Mouse (Mus musculus): Measurements from ENCODE around the gene Rhbg. TPM values are rescaled to one million over a fixed set of nuclear protein-coding genes. Genes with fewer than 3 reads are reported as not detected.
A peak's percentile ranks its signal among the peaks of the same experiment; 100 is the strongest.

Gene Rhbg
- polyA plus RNA-seq, 1 experiment from 2014 or later, result 0.83 TPM

GRCm38 (mm10) chr3:88252739-88253138 is 1.8 kb downstream of the Rhbg start:
- 38% methylated on average over 6 of the region's 6 CpGs for WGBS
- H3K9ac ChIP-seq (replicated peaks), result no peak overlapping the region
- H3K4me1 ChIP-seq, result peaks cover 9% of the 10 kb centered on the region
- H3K4me3 ChIP-seq (replicated peaks), result no peak overlapping the region
- no peak overlapping the region for H3K27ac ChIP-seq (replicated peaks)
- no peaks in the 10 kb centered on the region for H3K36me3 ChIP-seq
- no peak for ATAC-seq (ENCODE audit: low FRiP score)
- no peaks in the 10 kb centered on the region for H3K9me3 ChIP-seq (replicated peaks)
- H3K4me2 ChIP-seq, result no peak overlapping the region
- peaks cover 31% of the 10 kb centered on the region for H3K27me3 ChIP-seq (replicated peaks)

DNA sequence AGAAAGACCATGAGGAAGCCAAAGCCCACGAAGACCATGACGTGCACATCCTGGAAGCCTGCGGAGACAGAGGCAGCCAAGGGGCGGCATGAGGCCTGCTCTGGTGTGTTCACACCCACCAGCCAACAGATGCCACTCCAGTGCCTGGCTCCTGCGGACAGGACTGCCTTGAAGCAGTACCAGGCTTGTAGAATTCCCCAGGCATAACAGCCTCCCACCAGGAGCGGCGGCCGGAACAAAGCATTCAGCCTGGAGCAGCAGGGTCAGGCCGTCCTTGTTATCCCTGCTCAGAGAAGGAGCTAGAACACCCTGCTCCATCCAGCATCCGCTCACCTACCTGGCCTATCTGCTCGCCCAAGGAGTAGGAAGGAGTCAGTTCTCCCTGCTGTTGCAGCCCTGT is 6.1 kb downstream of the Rhbg start:
- H3K9me3 ChIP-seq (replicated peaks), result no peaks in the 10 kb centered on the region
- ATAC-seq (ENCODE audit: low FRiP score), result no peak
- 71% methylated on average over 11 of the region's 11 CpGs for WGBS
- H3K4me2 ChIP-seq, result no peak overlapping the region
- no peak overlapping the region for H3K27ac ChIP-seq (replicated peaks)
- H3K4me3 ChIP-seq (replicated peaks), result no peak overlapping the region
- peaks cover 3% of the 10 kb centered on the region for H3K4me1 ChIP-seq
- H3K27me3 ChIP-seq (replicated peaks), result peaks cover 10% of the 10 kb centered on the region
- H3K9ac ChIP-seq (replicated peaks), result no peak overlapping the region
- H3K36me3 ChIP-seq, result no peaks in the 10 kb centered on the region

DNA sequence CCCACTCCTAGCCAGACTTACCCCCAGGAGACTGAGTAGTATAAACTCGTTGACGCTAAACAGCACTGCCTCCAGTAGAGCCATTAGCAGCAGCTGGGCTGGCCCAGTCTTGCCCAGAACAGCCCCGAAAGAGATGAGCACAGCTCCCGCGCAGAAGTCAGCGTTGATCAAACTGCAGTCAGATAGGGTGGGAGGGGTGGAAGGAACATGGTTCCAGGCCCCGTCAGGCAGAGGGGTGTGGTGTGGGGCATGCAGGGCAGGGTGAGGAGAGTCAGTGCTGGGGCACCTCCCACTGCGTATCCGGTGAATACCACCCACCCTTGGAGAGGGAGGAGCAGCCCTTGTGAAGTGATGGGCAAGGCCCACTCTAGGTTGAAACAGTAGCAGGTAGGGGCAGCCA is 6.8 kb downstream of the Rhbg start:
- no peak overlapping the region for H3K4me3 ChIP-seq (replicated peaks)
- no peaks in the 10 kb centered on the region for H3K9me3 ChIP-seq (replicated peaks)
- no peak overlapping the region for H3K4me2 ChIP-seq
- ATAC-seq (ENCODE audit: low FRiP score), result no peak
- peaks cover 10% of the 10 kb centered on the region for H3K4me1 ChIP-seq
- H3K27ac ChIP-seq (replicated peaks), result no peak overlapping the region
- 58% methylated on average over 9 of the region's 9 CpGs for WGBS
- H3K9ac ChIP-seq (replicated peaks), result no peak overlapping the region
- no peaks in the 10 kb centered on the region for H3K36me3 ChIP-seq
- peaks cover 2% of the 10 kb centered on the region; the same call in 1 of the 2 replicates for H3K27me3 ChIP-seq (replicated peaks)

- no peak overlapping the region for H3K4me3 ChIP-seq (replicated peaks)
- WGBS, result 20% methylated on average over 13 of the region's 13 CpGs
- no peak overlapping the region for H3K9ac ChIP-seq (replicated peaks)
- no peak overlapping the region for H3K4me2 ChIP-seq
- no peak overlapping the region for H3K27ac ChIP-seq (replicated peaks)
- ATAC-seq (ENCODE audit: low FRiP score), result no peak
- peaks cover 14% of the 10 kb centered on the region for H3K27me3 ChIP-seq (replicated peaks)
- no peaks in the 10 kb centered on the region for H3K9me3 ChIP-seq (replicated peaks)
- H3K4me1 ChIP-seq, result peaks cover 25% of the 10 kb centered on the region
- H3K36me3 ChIP-seq, result no peaks in the 10 kb centered on the region
Measured at GRCm38 (mm10) chr3:88245811-88246210, 8.7 kb downstream of the Rhbg start.

DNA sequence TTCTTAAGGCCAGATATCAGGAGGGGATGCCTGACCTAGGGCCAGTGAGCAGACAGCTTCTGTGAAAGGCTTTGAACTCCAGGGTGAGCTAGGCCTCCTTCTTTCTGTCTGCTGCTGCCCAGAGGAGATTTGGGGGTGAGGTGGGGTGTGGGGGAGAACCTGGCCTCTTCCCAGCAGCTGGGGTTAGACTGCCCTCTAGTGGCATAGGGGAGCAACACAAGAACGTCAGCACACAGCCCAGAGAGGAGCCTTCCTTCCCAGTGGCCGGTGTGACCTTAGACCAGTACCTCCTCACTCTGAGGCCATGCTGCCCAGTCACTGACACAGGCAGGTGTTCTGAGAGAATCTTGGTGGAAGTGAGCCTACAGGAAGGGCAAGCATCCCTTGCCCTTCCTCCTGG is 10.4 kb downstream of the Rhbg start:
- WGBS, result 0% methylated on average over 2 of the region's 2 CpGs

GRCm38 (mm10) chr3:88242531-88242930 is 12.0 kb downstream of the Rhbg start:
- H3K36me3 ChIP-seq, result no peaks in the 10 kb centered on the region
- H3K4me2 ChIP-seq, result peak overlapping the region; percentile 36
- H3K4me1 ChIP-seq, result peaks cover 51% of the 10 kb centered on the region
- no peaks in the 10 kb centered on the region for H3K9me3 ChIP-seq (replicated peaks)
- ATAC-seq (ENCODE audit: low FRiP score), result peak; percentile 51
- under 1% methylated on average over 13 of the region's 13 CpGs for WGBS
- H3K4me3 ChIP-seq (replicated peaks), result no peak overlapping the region
- peak overlapping the region; percentile 70 for H3K27ac ChIP-seq (replicated peaks)
- 0 out of 2 replicates have a peak overlapping the region, but pooled peaks have one; percentile 23 for H3K9ac ChIP-seq (replicated peaks)
- H3K27me3 ChIP-seq (replicated peaks), result peaks cover 23% of the 10 kb centered on the region

More for the DNA sequence above, 10.4 kb downstream of the Rhbg start:
- Histone ChIP-seq H3K27ac (replicated peaks) (no peak overlapping the region), H3K4me1 (peaks cover 36% of the 10 kb centered on the region), H3K4me2 (no peak overlapping the region), H3K4me3 (replicated peaks) (no peak overlapping the region), H3K27me3 (replicated peaks) (peaks cover 23% of the 10 kb centered on the region), H3K36me3 (no peaks in the 10 kb centered on the region), H3K9me3 (replicated peaks) (no peaks in the 10 kb centered on the region), H3K9ac (replicated peaks) (no peak overlapping the region)
- no peak for ATAC-seq (ENCODE audit: low FRiP score)

DNA sequence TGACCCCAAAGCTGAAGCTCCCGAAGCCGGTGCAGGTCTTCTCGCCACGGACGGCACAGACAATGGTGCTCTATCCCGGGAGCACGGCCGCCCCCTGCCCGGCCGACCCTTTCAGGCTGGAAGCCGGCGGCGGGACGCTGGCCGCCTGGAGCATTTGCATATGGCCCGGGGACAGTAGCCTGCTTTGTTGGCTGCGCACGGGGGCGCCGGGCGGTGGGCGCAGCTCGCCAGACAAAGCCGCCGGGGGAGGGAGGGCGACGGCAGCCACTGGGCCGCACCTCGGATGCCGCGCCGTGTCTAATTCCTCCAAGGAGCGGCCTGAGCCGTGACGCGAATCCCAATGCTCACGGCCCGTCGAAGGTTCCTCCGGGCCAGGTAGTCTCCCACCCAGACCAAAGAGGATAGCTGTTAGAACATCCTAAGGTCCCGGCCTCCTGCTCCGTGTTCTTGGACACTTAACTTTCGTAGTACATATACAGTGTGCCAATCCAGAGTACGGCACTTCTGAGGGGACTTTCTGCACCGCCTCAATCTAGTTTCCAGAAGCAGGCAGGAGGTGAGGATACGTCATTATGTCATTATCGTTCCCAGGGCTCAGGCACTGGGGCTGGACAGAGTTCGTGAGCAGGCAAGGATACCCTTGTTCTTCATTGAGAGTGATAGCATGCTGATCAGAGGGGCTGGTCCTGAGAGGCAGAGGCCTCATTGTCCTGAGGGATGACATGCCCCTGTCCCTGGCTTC is 13.3 kb downstream of the Rhbg start:
- Histone ChIP-seq H3K27ac (replicated peaks) (peak overlapping the region; percentile 70), H3K9ac (replicated peaks) (peak overlapping the region; percentile 32; the same call in 1 of the 2 replicates), H3K4me2 (peak overlapping the region; percentile 46), H3K36me3 (no peaks in the 10 kb centered on the region), H3K4me3 (replicated peaks) (peak overlapping the region; percentile 10), H3K4me1 (peaks cover 64% of the 10 kb centered on the region), H3K27me3 (replicated peaks) (peaks cover 23% of the 10 kb centered on the region), H3K9me3 (replicated peaks) (no peaks in the 10 kb centered on the region)
- 2% methylated on average over 47 of the region's 48 CpGs for WGBS
- peak; percentile 13; the same call in 1 of the 2 replicates for ATAC-seq (ENCODE audit: low FRiP score)

DNA sequence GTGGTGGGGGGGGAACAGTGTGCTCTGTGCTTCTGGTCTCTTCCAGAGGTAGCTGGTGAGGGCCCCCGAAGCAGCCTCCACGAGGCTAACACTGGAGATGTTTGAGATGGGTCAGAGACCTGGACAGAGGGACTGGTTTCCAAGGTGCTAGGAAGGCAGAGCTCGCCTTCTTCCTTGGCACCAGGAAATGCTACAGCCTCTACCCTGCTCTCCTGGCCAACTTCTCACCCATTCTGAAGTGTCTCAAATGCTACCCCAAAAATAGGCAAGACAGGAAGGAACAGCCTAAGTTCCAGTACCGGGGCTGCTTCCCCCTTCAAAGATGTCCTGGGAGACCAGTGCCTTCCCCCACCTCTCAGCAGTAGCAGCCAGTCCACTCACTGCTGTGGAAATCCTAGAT is 15.1 kb downstream of the Rhbg start:
- Histone ChIP-seq H3K9me3 (replicated peaks) (no peaks in the 10 kb centered on the region), H3K4me1 (peaks cover 69% of the 10 kb centered on the region), H3K36me3 (no peaks in the 10 kb centered on the region), H3K27me3 (replicated peaks) (peaks cover 23% of the 10 kb centered on the region), H3K4me3 (replicated peaks) (no peak overlapping the region), H3K27ac (replicated peaks) (peak overlapping the region; percentile 70), H3K9ac (replicated peaks) (no peak overlapping the region), H3K4me2 (no peak overlapping the region)
- 42% methylated on average over 4 of the region's 4 CpGs for WGBS
- ATAC-seq (ENCODE audit: low FRiP score), result no peak

- Histone ChIP-seq H3K27me3 (replicated peaks) (peaks cover 23% of the 10 kb centered on the region), H3K9ac (replicated peaks) (no peak overlapping the region), H3K27ac (replicated peaks) (peak overlapping the region; percentile 98), H3K9me3 (replicated peaks) (no peaks in the 10 kb centered on the region), H3K4me2 (no peak overlapping the region), H3K4me3 (replicated peaks) (no peak overlapping the region), H3K4me1 (peaks cover 71% of the 10 kb centered on the region), H3K36me3 (no peaks in the 10 kb centered on the region)
- peak; percentile 70 for ATAC-seq (ENCODE audit: low FRiP score)
- 19% methylated on average over 8 of the region's 8 CpGs for WGBS
Measured at GRCm38 (mm10) chr3:88238866-88239391, 15.6 kb downstream of the Rhbg start.

DNA sequence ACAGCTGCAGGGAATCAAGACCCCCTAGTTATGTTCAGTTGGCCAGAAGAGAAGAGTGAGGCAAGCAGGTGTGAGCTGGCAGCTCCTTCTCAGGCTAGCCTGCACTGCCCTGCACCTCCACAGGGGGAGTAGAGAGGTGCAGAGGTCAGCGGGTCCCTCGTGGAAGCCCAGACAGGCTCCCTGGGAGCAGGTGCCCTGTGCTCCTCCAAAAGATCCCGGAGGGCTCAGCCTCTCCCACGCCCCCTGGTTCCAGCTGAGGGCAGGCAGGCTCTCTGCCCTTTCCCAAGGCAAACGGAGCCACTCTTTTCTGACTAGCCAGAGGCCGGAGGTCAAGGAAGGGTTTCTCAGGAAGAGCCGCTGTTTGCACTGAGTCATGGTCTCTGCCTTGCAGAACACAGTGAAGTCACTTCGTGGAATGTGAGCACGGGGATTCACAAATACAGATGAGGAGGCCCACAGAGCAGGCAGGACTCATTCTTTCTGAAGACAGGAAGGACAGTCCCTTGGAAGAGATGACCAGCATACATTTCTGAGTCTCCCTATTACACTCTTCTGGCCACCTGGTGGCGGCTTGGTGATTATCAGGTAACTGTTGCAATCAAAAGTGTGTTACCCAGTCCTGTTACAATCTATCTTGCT is 16.8 kb downstream of the Rhbg start:
- H3K27ac ChIP-seq (replicated peaks), result peak overlapping the region; percentile 98
- no peaks in the 10 kb centered on the region for H3K9me3 ChIP-seq (replicated peaks)
- H3K36me3 ChIP-seq, result no peaks in the 10 kb centered on the region
- H3K4me1 ChIP-seq, result peaks cover 70% of the 10 kb centered on the region
- no peak overlapping the region for H3K9ac ChIP-seq (replicated peaks)
- ATAC-seq (ENCODE audit: low FRiP score), result no peak
- no peak overlapping the region for H3K4me3 ChIP-seq (replicated peaks)
- 9% methylated on average over 10 of the region's 10 CpGs for WGBS
- peaks cover 23% of the 10 kb centered on the region for H3K27me3 ChIP-seq (replicated peaks)
- no peak overlapping the region for H3K4me2 ChIP-seq

DNA sequence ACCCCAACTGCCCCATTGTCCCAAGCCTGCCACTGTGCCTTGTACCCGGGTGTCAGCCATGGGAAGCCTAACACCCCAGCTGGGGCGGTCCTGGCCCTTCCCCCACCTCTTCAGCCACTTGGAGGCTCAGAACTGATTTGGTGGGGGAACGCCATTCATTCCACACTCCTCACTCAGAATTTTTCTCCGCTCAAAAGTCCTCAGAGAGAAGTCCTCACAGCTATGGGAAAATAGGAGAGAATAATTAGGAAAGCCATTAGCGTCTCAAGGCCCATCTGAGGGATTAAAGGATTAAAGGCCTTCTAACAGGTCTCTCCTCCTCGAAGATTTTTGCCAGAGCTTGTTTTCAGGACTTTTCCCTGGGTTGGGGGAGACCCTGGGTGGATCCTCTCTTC is 17.4 kb downstream of the Rhbg start:
- Histone ChIP-seq H3K27ac (replicated peaks) (peak overlapping the region; percentile 98), H3K27me3 (replicated peaks) (peaks cover 21% of the 10 kb centered on the region), H3K4me2 (no peak overlapping the region), H3K36me3 (no peaks in the 10 kb centered on the region), H3K9me3 (replicated peaks) (no peaks in the 10 kb centered on the region), H3K4me3 (replicated peaks) (no peak overlapping the region), H3K4me1 (peaks cover 70% of the 10 kb centered on the region), H3K9ac (replicated peaks) (no peak overlapping the region)
- WGBS, result 20% methylated on average over 6 of the region's 6 CpGs
- no peak for ATAC-seq (ENCODE audit: low FRiP score)

DNA sequence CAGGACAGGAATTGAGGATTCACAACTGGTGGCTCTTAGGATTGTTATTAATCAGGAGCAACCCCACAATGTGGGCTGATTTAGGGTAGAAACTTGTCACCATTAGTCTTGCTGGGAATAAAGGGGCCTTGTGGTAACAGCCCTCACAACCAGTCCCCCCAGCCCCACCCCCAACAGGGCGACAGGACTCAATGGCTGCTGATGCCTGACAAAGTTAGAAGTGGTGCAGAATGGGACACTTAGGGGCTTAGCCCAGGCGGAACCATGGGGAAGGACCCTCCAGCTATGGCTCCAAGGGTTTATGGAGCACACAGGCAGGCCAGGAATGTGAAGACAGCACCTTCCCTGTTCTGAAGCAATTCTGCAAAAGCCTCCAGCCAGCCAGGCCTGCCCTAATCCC is 18.9 kb downstream of the Rhbg start:
- Histone ChIP-seq H3K4me1 (peaks cover 72% of the 10 kb centered on the region), H3K4me2 (no peak overlapping the region), H3K9ac (replicated peaks) (no peak overlapping the region), H3K27ac (replicated peaks) (peak overlapping the region; percentile 98), H3K9me3 (replicated peaks) (no peaks in the 10 kb centered on the region), H3K27me3 (replicated peaks) (peaks cover 8% of the 10 kb centered on the region; the same call in 1 of the 2 replicates), H3K36me3 (0 out of 2 replicates have a peak, but pooled peaks cover under 1% of the 10 kb centered on the region), H3K4me3 (replicated peaks) (no peak overlapping the region)
- no peak for ATAC-seq (ENCODE audit: low FRiP score)
- 17% methylated on average over 2 of the region's 2 CpGs for WGBS

Measured in neural tube, embryonic 15.5 days (tissue).